Mouse (Mus musculus) forebrain, postnatal 0 days (tissue): ENCODE measurements around the gene Fabp2. TPM values are rescaled to one million over a fixed set of nuclear protein-coding genes. Genes with fewer than 3 reads are reported as not detected.

Experiments
- ATAC-seq: fragments of 200-750 bp; cut with Nextera tagmentation; 2 replicates; pipeline ENCODE4 v1.8.0; 2017; ENCODE audit warnings: mild to moderate bottlenecking, moderate library complexity
- DNase-seq: peaks from one replicate; pipeline ENCODE4 v3.0.0-alpha.2; 2015
- H3K27ac ChIP-seq: fragments of 300-500 bp; sonication (generic); 2 replicates; pipeline ENCODE4 v1.5.1; 2014; ENCODE audit warnings: low read depth, mild to moderate bottlenecking, antibody characterized with exemption, low read length, moderate library complexity, mixed read lengths
- H3K27me3 ChIP-seq: fragments of 300-500 bp; sonication (generic); 2 replicates; pipeline ENCODE4 v1.6.1; 2014; ENCODE audit warnings: mild to moderate bottlenecking, low read length, mixed read lengths; ENCODE audit not compliant: insufficient read depth
- H3K36me3 ChIP-seq: fragments of 300-500 bp; sonication (generic); 2 replicates; pipeline ENCODE4 v1.6.1; 2014; ENCODE audit warnings: mild to moderate bottlenecking, moderate library complexity; ENCODE audit not compliant: insufficient read depth
- H3K4me1 ChIP-seq: fragments of 300-500 bp; sonication (generic); 2 replicates; pipeline ENCODE4 v1.6.1; 2014; ENCODE audit warnings: antibody characterized with exemption; ENCODE audit not compliant: insufficient read depth
- H3K4me2 ChIP-seq: fragments of 300-500 bp; sonication (generic); 2 replicates; pipeline ENCODE4 v1.6.1; 2014; ENCODE audit warnings: low read depth, mild to moderate bottlenecking, moderate library complexity
- H3K4me3 ChIP-seq: fragments of 300-500 bp; sonication (generic); 2 replicates; pipeline ENCODE4 v1.5.1; 2014; ENCODE audit warnings: low read depth, low read length, mixed read lengths
- H3K9ac ChIP-seq: fragments of 300-500 bp; sonication (generic); 2 replicates; pipeline ENCODE4 v1.6.1; 2014; ENCODE audit warnings: mild to moderate bottlenecking
- H3K9me3 ChIP-seq: fragments of 300-500 bp; sonication (generic); 2 replicates; pipeline ENCODE4 v1.6.1; 2016; ENCODE audit warnings: low read length
- CTCF ChIP-seq: sonication (generic); IDR thresholded peaks from 2 replicates; pipeline ENCODE4 v1.5.1; 2016; ENCODE audit warnings: antibody characterized with exemption, control low read depth, low read depth
- WGBS: fragments of 180-500 bp; shearing (Covaris S2); extraction: QIAGEN DNeasy Blood & Tissue Kit; methylation state at CpG from one replicate; pipeline ENCODE4 v1.1.7; 2014; 5-methylcytosine and 5-hydroxymethylcytosine counted together
- polyA plus RNA-seq: library from polyadenylated mRNA; unstranded; fragments of >200 nt; fragmentation: Nextera tagmentation; extraction: Ambion mirVana; gene quantifications from 2 replicates; pipeline ENCODE4 v1.2.1, GENCODE M21; 2015
- total RNA-seq: library from RNA; depleted of rRNA; stranded (reverse); fragments of >200 nt; gene quantifications from 2 replicates; pipeline ENCODE4 v1.2.3, GENCODE M21; 2014; rRNA removed

The Fabp2 gene
- total and polyA plus RNA-seq, 2 experiments from 2014 or later = not detected

DNA sequence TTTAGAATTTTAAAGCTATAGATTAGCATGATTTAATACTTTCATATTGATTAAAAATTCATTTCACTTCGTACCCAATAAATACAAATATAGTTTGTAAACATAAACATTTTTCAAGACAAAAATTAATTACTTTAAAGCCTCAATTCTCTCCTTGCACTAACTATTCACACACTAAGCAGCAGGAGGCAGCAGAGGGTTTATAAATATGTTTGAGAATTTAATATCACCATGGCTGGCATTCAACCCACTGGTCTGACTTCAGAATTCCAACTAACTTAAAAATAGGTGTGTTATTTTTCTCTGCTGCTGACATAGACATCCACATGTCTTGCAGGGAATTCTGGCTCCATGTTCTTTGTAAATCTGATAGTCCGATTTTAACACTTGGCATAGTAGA is 44.3 kb downstream of the Fabp2 start:
- 0 out of 2 replicates have a peak, but pooled peaks cover 4% of the 10 kb centered on the region for H3K36me3 ChIP-seq
- WGBS = 83% methylated on average over 2 of the region's 2 CpGs
- no peak overlapping the region for H3K9ac ChIP-seq
- ATAC-seq (no peak), DNase-seq (peak; percentile 77)
- no peak overlapping the region for H3K4me2 ChIP-seq
- TF ChIP-seq CTCF = peak; percentile 63
- H3K9me3 ChIP-seq = no peaks in the 10 kb centered on the region
- H3K4me3 ChIP-seq = no peak overlapping the region
- H3K27ac ChIP-seq = no peak overlapping the region
- H3K4me1 ChIP-seq = no peaks in the 10 kb centered on the region
- no peaks in the 10 kb centered on the region for H3K27me3 ChIP-seq

DNA sequence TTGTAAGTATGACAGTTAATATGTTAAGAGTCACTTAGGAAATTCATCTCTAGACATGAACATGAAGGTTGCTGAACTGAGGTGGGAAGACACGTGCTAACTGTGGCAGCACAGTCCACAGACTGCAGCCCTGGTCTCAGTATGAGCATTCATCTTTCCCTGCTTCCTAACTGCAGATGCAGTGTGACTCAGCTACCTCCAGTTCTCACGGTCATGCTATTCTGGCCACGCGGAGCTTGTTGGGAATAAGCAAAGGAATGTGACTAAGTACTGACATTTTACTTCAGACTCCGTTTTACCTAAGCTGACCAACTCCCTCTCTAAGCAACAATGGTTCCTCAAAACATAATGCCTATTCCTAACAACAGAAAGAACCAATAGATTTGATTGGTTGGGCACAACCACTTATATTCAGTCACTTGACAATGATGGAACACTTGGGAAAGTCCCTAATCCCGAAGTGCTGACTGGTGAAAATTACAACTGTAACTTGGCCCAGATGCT is 48.6 kb downstream of the Fabp2 start:
- Histone ChIP-seq H3K4me2 (no peak overlapping the region), H3K4me1 (no peaks in the 10 kb centered on the region), H3K9ac (no peak overlapping the region), H3K36me3 (no peaks in the 10 kb centered on the region), H3K4me3 (no peak overlapping the region), H3K9me3 (no peaks in the 10 kb centered on the region), H3K27me3 (no peaks in the 10 kb centered on the region), H3K27ac (no peak overlapping the region)
- no peak for TF ChIP-seq CTCF
- WGBS = 84% methylated on average over 6 of the region's 6 CpGs
- ATAC-seq (no peak), DNase-seq (no peak)

Other genes with a start within 250 kb of the Fabp2 start
- gene Pde5a, start 166.1 kb upstream of the Fabp2 start, total RNA-seq = 8.7 and 12.5 TPM in 2 replicates
- 0.92 and 1.4 TPM in 2 replicates for gene Pde5a, start 166.1 kb upstream of the Fabp2 start, polyA plus RNA-seq
- not detected in 2 replicates for gene Gm10959, start 24.3 kb downstream of the Fabp2 start, total RNA-seq
- gene Gm10959, start 24.3 kb downstream of the Fabp2 start, polyA plus RNA-seq = not detected in 2 replicates
- 27.4 and 33.2 TPM in 2 replicates for gene 1810037I17Rik, start 29.1 kb downstream of the Fabp2 start, total RNA-seq
- 94.9 and 109 TPM in 2 replicates for gene 1810037I17Rik, start 29.1 kb downstream of the Fabp2 start, polyA plus RNA-seq
- gene Usp53, start 89.4 kb downstream of the Fabp2 start, total RNA-seq = 15.5 and 19.2 TPM in 2 replicates
- 9.7 and 11.9 TPM in 2 replicates for gene Usp53, start 89.4 kb downstream of the Fabp2 start, polyA plus RNA-seq
- 0.14 and 0.15 TPM in 2 replicates for gene Myoz2, start 139.9 kb downstream of the Fabp2 start, total RNA-seq
- not detected in 2 replicates for gene Myoz2, start 139.9 kb downstream of the Fabp2 start, polyA plus RNA-seq